Mouse (Mus musculus): ENCODE data around the gene Pard3.

DNA sequence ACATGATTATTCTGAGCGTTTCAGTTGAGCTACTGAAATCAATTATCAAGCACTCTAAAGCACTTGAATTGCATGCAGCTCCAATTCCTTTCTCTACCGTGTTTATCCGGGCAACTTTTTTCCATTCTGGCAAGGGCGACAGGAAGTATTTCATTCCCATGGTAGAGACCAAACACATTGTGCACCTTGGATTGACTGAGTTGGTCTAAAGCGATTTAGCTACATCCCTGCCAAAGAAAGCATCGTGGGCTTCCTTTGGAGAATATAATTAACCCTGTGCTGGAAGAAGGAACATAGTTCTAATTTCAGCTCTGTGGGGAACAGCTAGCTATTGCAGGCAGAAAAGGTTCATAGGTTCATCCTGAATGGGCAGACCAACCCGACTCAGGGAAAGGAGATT is 480.0 kb downstream of the Pard3 start:
- TF ChIP-seq CTCF (IDR thresholded peaks at IDR 0.05; ENCODE audit: insufficient read depth, low read length) (no peak), POLR2A (IDR thresholded peaks at IDR 0.05; ENCODE audit: borderline replicate concordance, extremely low read depth, low read depth, low read length) (no peak)

All from lung, adult 2 months (tissue).